26 mouse cellular contexts compared by ENCODE assay signal in the genomic region with DNA sequence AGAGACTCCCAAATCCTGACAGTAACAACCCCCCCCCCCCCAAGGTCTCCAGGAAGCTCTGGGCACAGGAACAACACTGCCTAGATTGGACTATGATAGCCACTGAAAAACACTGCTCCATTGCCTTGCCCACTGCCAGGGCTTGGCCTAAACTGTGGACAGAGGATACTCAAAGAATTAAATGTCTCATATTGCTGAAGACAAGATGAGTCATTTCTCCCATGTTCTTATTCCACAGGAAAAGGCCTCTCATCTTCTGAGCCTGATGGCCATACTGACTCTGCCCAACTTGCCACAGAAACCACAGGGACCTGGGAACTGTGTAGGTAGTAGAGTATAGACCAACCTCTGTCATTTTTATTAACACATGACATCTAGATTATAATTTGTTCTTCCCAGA. TPM values are rescaled to one million over a fixed set of nuclear protein-coding genes. Genes with fewer than 3 reads are reported as not detected.
DNase-seq lines count a peak whose midpoint lies in the region; ATAC-seq and TF ChIP-seq lines count a peak whose summit lies in the region.
"Had no signal": no experiment of that assay in that cellular context is flagged by ENCODE, and none has a peak within 500 bp of the region (broad histone marks: within the 10 kb centered on the region; RNA-seq: fewer than 3 reads in every experiment).

No protein-coding gene starts in this region.

- H3K9ac ChIP-seq in heart, adult 2 months (ENCODE audit: low read depth, low read length) = no peak overlapping the region
- no peak overlapping the region for H3K9ac ChIP-seq in hindbrain, embryonic 16.5 days (ENCODE audit: low read depth, low read length)
- H3K9ac ChIP-seq: embryonic facial prominence, embryonic 13.5 days; embryonic facial prominence, embryonic 15.5 days; forebrain, embryonic 12.5 days had no signal

- intact Hi-C loops in heart, adult 2 months (cut with DNase I) = no loop called here

- no peak for ATAC-seq in hindbrain, embryonic 16.5 days
- ATAC-seq: activated CD4-positive, CD25-positive, alpha-beta regulatory T cell, adult 4 months; forebrain, embryonic 14.5 days; forebrain, embryonic 16.5 days; Patski had no signal

- H3K27me3 ChIP-seq in heart, adult 2 months (ENCODE audit: control insufficient read depth, insufficient read depth, low read length) = no peaks in the 10 kb centered on the region
- no peaks in the 10 kb centered on the region for H3K27me3 ChIP-seq in hindbrain, embryonic 16.5 days (replicated peaks; ENCODE audit: control insufficient read depth, insufficient read depth, low read length)
- H3K27me3 ChIP-seq: embryonic facial prominence, embryonic 13.5 days; embryonic facial prominence, embryonic 15.5 days; forebrain, embryonic 12.5 days; Patski had no signal

- H3K79me2 ChIP-seq in heart, adult 2 months (replicated peaks; ENCODE audit: control insufficient read depth, insufficient read depth, low read length) = no peaks in the 10 kb centered on the region

- no peak overlapping the region for H3K27ac ChIP-seq in heart, adult 2 months
- no peak overlapping the region for H3K27ac ChIP-seq in hindbrain, embryonic 16.5 days (ENCODE audit: low read depth, low read length)
- H3K27ac ChIP-seq: embryonic facial prominence, embryonic 13.5 days; embryonic facial prominence, embryonic 15.5 days; forebrain, embryonic 10.5 days; forebrain, embryonic 12.5 days had no signal

- no peaks in the 10 kb centered on the region for H3K36me3 ChIP-seq in heart, adult 2 months (ENCODE audit: control insufficient read depth, insufficient read depth, low read length)
- H3K36me3 ChIP-seq in hindbrain, embryonic 16.5 days (ENCODE audit: control insufficient read depth, insufficient read depth, low read length) = no peaks in the 10 kb centered on the region
- H3K36me3 ChIP-seq: embryonic facial prominence, embryonic 13.5 days; embryonic facial prominence, embryonic 15.5 days; forebrain, embryonic 10.5 days; forebrain, embryonic 12.5 days; G1E had no signal

- H3K4me2 ChIP-seq in hindbrain, embryonic 16.5 days (ENCODE audit: low read length) = no peak overlapping the region
- H3K4me2 ChIP-seq: embryonic facial prominence, embryonic 13.5 days; embryonic facial prominence, embryonic 15.5 days; forebrain, embryonic 12.5 days had no signal

- TF ChIP-seq EP300 in heart, adult 2 months (IDR thresholded peaks at IDR 0.05; ENCODE audit: insufficient read depth, low read depth, low read length) = no peak

- no peak for TF ChIP-seq CTCF in heart, adult 2 months (IDR thresholded peaks at IDR 0.05)

- no peak for TF ChIP-seq POLR2A in heart, adult 2 months (IDR thresholded peaks at IDR 0.05; ENCODE audit: insufficient read depth, low read depth, low read length)

- H3K9me3 ChIP-seq in hindbrain, embryonic 16.5 days (ENCODE audit: control insufficient read depth, low read length) = no peaks in the 10 kb centered on the region
- H3K9me3 ChIP-seq: embryonic facial prominence, embryonic 13.5 days; embryonic facial prominence, embryonic 15.5 days; forebrain, embryonic 10.5 days; forebrain, embryonic 12.5 days; G1E had no signal

- no peak overlapping the region for H3K4me3 ChIP-seq in heart, adult 2 months
- no peak overlapping the region for H3K4me3 ChIP-seq in hindbrain, embryonic 16.5 days (ENCODE audit: low read length)
- H3K4me3 ChIP-seq: embryonic facial prominence, embryonic 13.5 days; embryonic facial prominence, embryonic 15.5 days; erythroblast, embryonic 14.5 days; forebrain, embryonic 10.5 days; forebrain, embryonic 12.5 days had no signal

- DNase-seq in heart, adult 11 months = peak; percentile 33
- no peak for DNase-seq in heart, adult 2 months
- DNase-seq in 416B (ENCODE audit: low read depth) (peak; percentile 88), NIH3T3 (ENCODE audit: low read depth) (peak; percentile 61)
- no peak for DNase-seq in Muller cell, postnatal 12 days (ENCODE audit: inconsistent ontology term)
- DNase-seq: adrenal gland, adult 8-10 months; adrenal gland, postnatal 14 days; adrenal gland, postnatal 36 days; cerebellum, adult 11 months; cerebellum, adult 18-20 months; cerebellum, adult 8-10 months; cerebellum, adult 9-11 months; cerebellum, postnatal 14 days; cerebellum, postnatal 36 days; embryo, embryonic 11 days had no signal

- no peaks in the 10 kb centered on the region; the same call in 1 of the 2 replicates for H3K4me1 ChIP-seq in heart, adult 2 months (ENCODE audit: control insufficient read depth, insufficient read depth, low read length)
- H3K4me1 ChIP-seq in hindbrain, embryonic 16.5 days (ENCODE audit: control insufficient read depth, insufficient read depth, low read depth, low read length) = no peaks in the 10 kb centered on the region
- H3K4me1 ChIP-seq: embryonic facial prominence, embryonic 13.5 days; embryonic facial prominence, embryonic 15.5 days; forebrain, embryonic 10.5 days; forebrain, embryonic 12.5 days had no signal

RNA-seq across cellular contexts. Expression of a gene that starts 59.4 kb away (rescaled TPM):
- total RNA-seq in heart, adult 2 months (2021) = 1 to 10 TPM; 6.6 to 9.8 TPM
- 8.3 and 10.6 TPM in 2 replicates for polyA plus RNA-seq in heart, adult 2 months (2012; rRNA removed)
- 2.8 and 2.9 TPM in 2 replicates for polyA plus RNA-seq in hindbrain, embryonic 16.5 days (2015; fragmentation: Nextera tagmentation; extraction: Ambion mirVana)

Comparison
In these comparisons a context has a peak if more than half of its experiments do, and no peak if none do; other contexts are left out.
1. DNase-seq: peak in heart, adult 11 months (single experiment), 416B (single experiment) and NIH3T3 (single experiment); none in heart, adult 2 months (0 of 2) and Muller cell, postnatal 12 days (single experiment).